Mouse (Mus musculus): ENCODE data around the gene Acbd4. TPM values are rescaled to one million over a fixed set of nuclear protein-coding genes. Genes with fewer than 3 reads are reported as not detected.

Acbd4 gene
- total and polyA plus RNA-seq, 2 experiments from 2014 or later, result 27.1 to 28.5 TPM

DNA sequence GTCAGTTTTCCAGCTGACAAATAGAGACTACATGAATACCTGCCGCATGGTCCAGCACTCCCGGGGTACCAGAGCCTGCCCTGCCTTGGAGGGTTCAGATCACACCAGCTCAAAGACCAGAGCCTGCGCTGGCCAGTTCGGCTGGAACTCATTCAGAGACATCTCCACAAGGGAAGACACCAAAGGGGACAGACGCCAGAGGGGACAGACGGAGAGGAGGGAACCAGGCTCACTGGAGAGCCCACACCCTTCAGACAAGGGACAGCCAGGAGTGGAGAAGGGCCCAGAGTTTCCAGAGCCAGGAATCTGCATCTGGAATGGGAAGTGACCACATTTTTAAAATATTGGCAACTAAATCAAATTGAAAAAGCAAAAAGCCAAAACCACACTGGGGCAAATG lies 19.9 kb upstream of the Acbd4 start:
- peaks cover 7% of the 10 kb centered on the region; the same call in 1 of the 2 replicates for H3K27me3 ChIP-seq (ENCODE audit: insufficient read depth, low read length)
- no peak for DNase-seq
- no peaks in the 10 kb centered on the region for H3K36me3 ChIP-seq (ENCODE audit: insufficient read depth)
- 60% methylated on average over 6 of the region's 6 CpGs for WGBS
- no peak overlapping the region for H3K4me2 ChIP-seq (ENCODE audit: low read depth)
- H3K9ac ChIP-seq, result no peak overlapping the region
- no peak overlapping the region for H3K4me3 ChIP-seq (ENCODE audit: low read depth, low read length)
- H3K27ac ChIP-seq (ENCODE audit: low read depth, low read length), result no peak overlapping the region
- H3K9me3 ChIP-seq (ENCODE audit: low read length), result no peaks in the 10 kb centered on the region
- H3K4me1 ChIP-seq (ENCODE audit: insufficient read depth), result no peaks in the 10 kb centered on the region
- no peak for TF ChIP-seq CTCF (IDR thresholded peaks at IDR 0.05; ENCODE audit: low read depth)
- no peak for ATAC-seq

- Histone ChIP-seq H3K4me3 (ENCODE audit: low read depth, low read length) (no peak overlapping the region), H3K27me3 (ENCODE audit: insufficient read depth, low read length) (no peaks in the 10 kb centered on the region; the same call in 1 of the 2 replicates), H3K9me3 (ENCODE audit: low read length) (no peaks in the 10 kb centered on the region), H3K9ac (no peak overlapping the region), H3K36me3 (ENCODE audit: insufficient read depth) (no peaks in the 10 kb centered on the region), H3K4me2 (ENCODE audit: low read depth) (no peak overlapping the region), H3K4me1 (ENCODE audit: insufficient read depth) (no peaks in the 10 kb centered on the region), H3K27ac (ENCODE audit: low read depth, low read length) (no peak overlapping the region)
- DNase-seq, result no peak
- ATAC-seq, result no peak
- 93% methylated on average over 7 of the region's 7 CpGs for WGBS
- no peak for TF ChIP-seq CTCF (IDR thresholded peaks at IDR 0.05; ENCODE audit: low read depth)
Observed at GRCm38 (mm10) chr11:103093306-103093705, 8.2 kb upstream of the Acbd4 start.

GRCm38 (mm10) chr11:103093862-103094833 lies 7.3 kb upstream of the Acbd4 start:
- ATAC-seq (no peak), DNase-seq (no peak)
- Histone ChIP-seq H3K4me2 (ENCODE audit: low read depth) (no peak overlapping the region), H3K4me1 (ENCODE audit: insufficient read depth) (no peaks in the 10 kb centered on the region), H3K36me3 (ENCODE audit: insufficient read depth) (no peaks in the 10 kb centered on the region), H3K9ac (no peak overlapping the region), H3K4me3 (ENCODE audit: low read depth, low read length) (no peak overlapping the region), H3K27me3 (ENCODE audit: insufficient read depth, low read length) (no peaks in the 10 kb centered on the region; the same call in 1 of the 2 replicates), H3K9me3 (ENCODE audit: low read length) (no peaks in the 10 kb centered on the region), H3K27ac (ENCODE audit: low read depth, low read length) (no peak overlapping the region)
- WGBS, result 78% methylated on average over 20 of the region's 20 CpGs
- TF ChIP-seq CTCF (IDR thresholded peaks at IDR 0.05; ENCODE audit: low read depth), result no peak

DNA sequence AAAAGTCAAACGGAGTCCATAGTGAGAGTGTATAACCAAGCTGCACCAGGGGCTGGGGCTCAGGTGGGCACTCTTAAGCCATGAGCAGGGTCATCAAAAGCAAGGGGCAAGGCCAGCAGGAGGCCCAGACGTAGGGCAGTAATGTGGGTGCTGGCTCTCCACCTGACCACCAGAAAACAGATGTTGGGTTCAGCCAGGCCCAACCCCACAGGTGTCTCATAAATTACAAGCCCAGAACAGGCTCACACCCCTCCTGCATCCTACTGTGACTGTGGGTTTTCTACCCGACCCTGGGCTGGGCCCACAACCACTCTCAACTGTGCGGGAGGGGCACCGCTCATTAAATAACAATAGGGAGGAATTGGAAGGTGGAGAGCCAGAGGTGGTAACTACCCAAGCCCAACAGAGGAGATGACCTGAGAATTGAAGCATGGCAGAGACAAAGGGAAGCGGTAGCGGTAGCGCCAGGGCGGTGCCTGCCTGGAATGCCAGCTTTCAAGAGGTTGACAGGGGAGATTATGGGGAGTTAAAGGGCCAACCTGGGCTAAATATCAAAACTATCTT lies 6.3 kb upstream of the Acbd4 start:
- Histone ChIP-seq H3K36me3 (ENCODE audit: insufficient read depth) (no peaks in the 10 kb centered on the region), H3K9ac (no peak overlapping the region), H3K9me3 (ENCODE audit: low read length) (no peaks in the 10 kb centered on the region), H3K27ac (ENCODE audit: low read depth, low read length) (no peak overlapping the region), H3K27me3 (ENCODE audit: insufficient read depth, low read length) (no peaks in the 10 kb centered on the region; the same call in 1 of the 2 replicates), H3K4me3 (ENCODE audit: low read depth, low read length) (no peak overlapping the region), H3K4me1 (ENCODE audit: insufficient read depth) (no peaks in the 10 kb centered on the region), H3K4me2 (ENCODE audit: low read depth) (no peak overlapping the region)
- ATAC-seq, result no peak
- no peak for TF ChIP-seq CTCF (IDR thresholded peaks at IDR 0.05; ENCODE audit: low read depth)
- DNase-seq, result no peak
- 60% methylated on average over 9 of the region's 9 CpGs for whole genome bisulfite sequencing

DNA sequence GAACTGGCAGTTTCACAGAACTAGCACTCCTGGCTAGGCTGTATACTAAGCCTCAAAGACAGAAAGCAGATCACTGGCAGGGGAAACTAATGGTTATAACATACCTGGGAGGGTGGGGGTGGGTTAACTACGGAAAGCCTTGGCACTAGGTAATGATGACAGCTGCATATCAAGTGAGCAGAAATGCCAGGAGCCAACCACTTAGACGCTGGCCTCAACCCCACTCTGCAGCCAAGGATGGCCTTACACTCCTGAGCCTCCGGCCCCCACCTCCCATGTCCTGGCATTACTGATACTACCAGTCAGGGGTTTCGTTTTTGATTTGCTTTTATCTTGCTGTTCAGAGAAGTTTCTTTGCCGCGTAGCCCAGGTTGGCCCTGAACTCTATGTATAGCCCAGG lies 5.7 kb upstream of the Acbd4 start:
- DNase-seq, result no peak
- no peak overlapping the region for H3K27ac ChIP-seq (ENCODE audit: low read depth, low read length)
- no peak overlapping the region for H3K4me2 ChIP-seq (ENCODE audit: low read depth)
- H3K4me1 ChIP-seq (ENCODE audit: insufficient read depth), result no peaks in the 10 kb centered on the region
- no peaks in the 10 kb centered on the region for H3K9me3 ChIP-seq (ENCODE audit: low read length)
- no peak for ATAC-seq
- peaks cover 3% of the 10 kb centered on the region; the same call in 1 of the 2 replicates for H3K27me3 ChIP-seq (ENCODE audit: insufficient read depth, low read length)
- TF ChIP-seq CTCF (IDR thresholded peaks at IDR 0.05; ENCODE audit: low read depth), result no peak
- no peak overlapping the region for H3K4me3 ChIP-seq (ENCODE audit: low read depth, low read length)
- no peak overlapping the region for H3K9ac ChIP-seq
- 91% methylated on average over 6 of the region's 6 CpGs for WGBS
- H3K36me3 ChIP-seq (ENCODE audit: insufficient read depth), result no peaks in the 10 kb centered on the region

DNA sequence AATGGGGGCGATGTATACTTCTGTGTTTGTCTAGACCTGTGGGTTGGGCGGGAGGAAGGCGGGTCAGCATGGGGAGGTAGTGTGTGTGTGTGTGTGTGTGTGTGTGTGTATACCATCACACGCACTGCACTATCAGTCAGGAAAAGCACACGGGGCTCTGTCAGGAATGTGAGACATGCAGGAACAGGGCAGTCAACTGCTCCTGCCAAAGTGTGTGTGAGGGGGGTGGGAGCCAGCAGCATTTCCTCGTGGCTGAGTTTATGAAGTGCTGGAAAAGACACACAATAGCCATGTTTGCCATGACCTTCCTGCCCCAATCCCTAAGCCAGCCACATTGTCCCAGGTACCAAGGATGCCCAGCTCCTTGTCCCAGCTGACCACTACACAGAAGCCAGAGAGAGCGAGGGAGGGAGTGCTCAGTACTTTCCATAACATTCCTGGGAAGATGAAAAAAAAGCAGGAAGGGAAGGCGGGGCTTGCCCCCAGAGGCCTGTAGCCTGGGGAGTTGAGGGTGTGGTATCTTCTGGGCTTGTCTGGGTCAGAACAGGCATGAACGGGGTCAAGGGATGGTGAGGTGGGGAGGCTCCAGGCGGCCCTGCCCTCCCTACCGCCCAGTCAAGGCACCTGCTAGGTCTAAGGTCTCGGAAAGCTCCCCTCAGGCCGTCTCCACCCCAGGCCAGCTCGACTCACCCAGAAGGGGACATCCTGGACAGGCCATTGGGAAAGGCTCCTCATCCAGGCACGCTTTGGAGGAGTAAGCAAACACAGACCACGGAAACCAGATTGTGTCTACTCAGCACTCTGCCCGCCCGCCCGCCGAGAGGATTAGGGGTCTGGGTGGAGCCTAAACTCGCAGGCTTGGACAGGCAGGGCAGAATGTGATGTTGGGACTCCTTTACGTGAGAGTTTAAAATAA lies 4.2 kb upstream of the Acbd4 start:
- no peak overlapping the region for H3K27ac ChIP-seq (ENCODE audit: low read depth, low read length)
- TF ChIP-seq CTCF (IDR thresholded peaks at IDR 0.05; ENCODE audit: low read depth), result no peak
- no peak overlapping the region for H3K4me2 ChIP-seq (ENCODE audit: low read depth)
- ATAC-seq, result no peak
- no peak overlapping the region for H3K9ac ChIP-seq
- DNase-seq, result no peak
- H3K9me3 ChIP-seq (ENCODE audit: low read length), result no peaks in the 10 kb centered on the region
- 0 out of 2 replicates have a peak, but pooled peaks cover 12% of the 10 kb centered on the region for H3K4me1 ChIP-seq (ENCODE audit: insufficient read depth)
- no peaks in the 10 kb centered on the region for H3K36me3 ChIP-seq (ENCODE audit: insufficient read depth)
- 30% methylated on average over 22 of the region's 22 CpGs for WGBS
- peaks cover 7% of the 10 kb centered on the region; the same call in 1 of the 2 replicates for H3K27me3 ChIP-seq (ENCODE audit: insufficient read depth, low read length)
- no peak overlapping the region for H3K4me3 ChIP-seq (ENCODE audit: low read depth, low read length)
